Mouse (Mus musculus): ENCODE measurements around the gene Eqtn. TPM values are rescaled to one million over a fixed set of nuclear protein-coding genes. Genes with fewer than 3 reads are reported as not detected.

Eqtn gene
- polyA plus RNA-seq (2014; fragmentation: Illumina TruSeq; extraction: RNeasy Lipid Tissue Mini Kit (QIAGEN cat#74804); ENCODE audit: low read depth, low replicate concordance): not detected

DNA sequence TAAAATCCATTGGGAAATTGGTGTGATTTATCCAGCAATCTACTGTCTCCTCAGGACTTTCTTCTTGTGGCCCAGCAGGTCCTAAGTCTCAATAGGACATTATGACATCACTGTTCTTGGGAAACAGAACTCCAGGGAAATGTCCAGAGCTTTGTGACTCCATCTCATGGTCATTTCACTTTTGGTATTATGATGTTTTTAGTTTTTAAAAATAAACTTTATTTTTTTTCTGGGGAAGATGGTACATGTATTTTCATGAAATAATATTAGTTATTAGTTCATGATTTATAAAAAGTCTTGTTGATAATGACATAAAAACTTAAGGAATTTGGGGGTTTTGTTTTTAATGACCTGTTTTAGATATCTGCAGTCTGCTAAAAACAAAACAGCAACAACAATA lies at the start of gene Eqtn:
TSS of gene Eqtn (minus strand) at position 101 of the 400 bp plus-strand sequence.

Other genes starting within 250 kb of the Eqtn start
- gene Tek, start 189.6 kb downstream of the Eqtn start, polyA plus RNA-seq (2014; fragmentation: Illumina TruSeq; extraction: RNeasy Lipid Tissue Mini Kit (QIAGEN cat#74804); ENCODE audit: low read depth, low replicate concordance): 38.6 TPM
- gene Mysm1, start 50.3 kb upstream of the Eqtn start, polyA plus RNA-seq (2014; fragmentation: Illumina TruSeq; extraction: RNeasy Lipid Tissue Mini Kit (QIAGEN cat#74804); ENCODE audit: low read depth, low replicate concordance): 7.0 TPM
- 39.4 TPM for gene Jun, start 123.4 kb upstream of the Eqtn start, polyA plus RNA-seq (2014; fragmentation: Illumina TruSeq; extraction: RNeasy Lipid Tissue Mini Kit (QIAGEN cat#74804); ENCODE audit: low read depth, low replicate concordance)

Data from heart, adult 10 weeks (tissue).